Mouse (Mus musculus) layer of hippocampus, adult 11-12 months (tissue): Measurements from ENCODE around the gene Gm10401.
A peak's percentile ranks its signal among the peaks of the same experiment; 100 is the strongest.

Experiments used
- DNase-seq: peaks from one replicate; pipeline ENCODE4 v3.0.0; 2022; ENCODE audit warnings: low spot score

Gm10401 gene

DNA sequence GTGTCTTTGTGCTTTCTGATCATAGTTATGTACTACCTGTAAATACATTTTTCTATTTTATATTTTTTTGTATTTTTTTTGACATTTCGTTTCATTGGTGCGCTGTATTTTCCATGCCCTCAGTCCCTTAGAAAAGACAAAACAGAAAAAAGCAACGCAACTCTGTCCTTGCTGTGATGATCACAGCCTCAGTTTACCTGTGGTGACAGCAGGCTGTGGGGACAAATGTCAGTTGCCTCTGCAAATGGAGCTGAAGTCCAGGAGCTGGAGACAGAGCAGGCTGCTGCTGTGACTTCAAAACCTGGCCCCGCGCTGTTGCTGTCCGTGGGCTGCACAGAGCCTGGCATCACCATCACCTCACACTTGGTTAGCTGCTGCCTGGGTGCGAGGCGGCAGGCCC lies at the start of gene Gm10401:
Gene Gm10401 (minus strand): TSS at position 101 of the 400 bp plus-strand sequence.
- no peak for DNase-seq

DNA sequence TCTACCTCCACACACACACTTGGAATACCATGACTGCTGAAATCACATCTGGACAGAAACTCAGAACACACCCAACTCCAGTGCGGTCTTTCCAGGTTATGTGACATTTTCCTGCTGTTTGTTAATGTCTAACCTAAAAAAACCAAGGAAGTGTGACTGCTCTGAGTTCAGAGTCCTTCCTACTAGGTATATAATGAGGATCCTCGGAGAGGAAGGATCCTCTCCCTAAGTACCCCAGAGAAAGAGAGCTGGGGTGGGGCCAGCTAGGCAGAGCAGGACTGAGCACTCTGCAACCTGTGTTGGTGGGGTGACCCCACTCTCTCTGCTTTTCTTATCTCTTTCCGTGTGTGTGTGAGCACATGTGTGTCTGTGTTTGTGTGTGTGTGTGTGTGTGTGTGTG lies 49.3 kb upstream of the Gm10401 start:
- DNase-seq: no peak

DNA sequence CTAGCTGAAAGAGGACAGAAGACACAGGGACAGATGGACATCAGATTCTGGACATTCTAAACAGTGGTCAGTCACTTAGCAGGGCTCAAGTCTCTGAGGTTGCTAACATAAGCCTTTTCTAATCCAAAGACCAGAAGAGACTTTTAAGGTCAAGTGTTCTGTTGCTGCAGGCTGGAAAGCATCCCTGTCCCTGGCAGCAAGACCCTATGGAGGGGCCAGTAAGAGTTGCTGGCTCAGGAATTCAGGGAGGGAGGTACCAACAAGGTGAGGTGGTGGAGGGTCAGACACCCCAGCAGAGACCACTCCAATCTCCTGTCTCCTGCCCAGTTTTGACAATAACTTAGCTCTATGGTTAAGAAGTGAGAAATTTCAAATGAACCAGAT lies 48.6 kb upstream of the Gm10401 start:
- no peak for DNase-seq

DNA sequence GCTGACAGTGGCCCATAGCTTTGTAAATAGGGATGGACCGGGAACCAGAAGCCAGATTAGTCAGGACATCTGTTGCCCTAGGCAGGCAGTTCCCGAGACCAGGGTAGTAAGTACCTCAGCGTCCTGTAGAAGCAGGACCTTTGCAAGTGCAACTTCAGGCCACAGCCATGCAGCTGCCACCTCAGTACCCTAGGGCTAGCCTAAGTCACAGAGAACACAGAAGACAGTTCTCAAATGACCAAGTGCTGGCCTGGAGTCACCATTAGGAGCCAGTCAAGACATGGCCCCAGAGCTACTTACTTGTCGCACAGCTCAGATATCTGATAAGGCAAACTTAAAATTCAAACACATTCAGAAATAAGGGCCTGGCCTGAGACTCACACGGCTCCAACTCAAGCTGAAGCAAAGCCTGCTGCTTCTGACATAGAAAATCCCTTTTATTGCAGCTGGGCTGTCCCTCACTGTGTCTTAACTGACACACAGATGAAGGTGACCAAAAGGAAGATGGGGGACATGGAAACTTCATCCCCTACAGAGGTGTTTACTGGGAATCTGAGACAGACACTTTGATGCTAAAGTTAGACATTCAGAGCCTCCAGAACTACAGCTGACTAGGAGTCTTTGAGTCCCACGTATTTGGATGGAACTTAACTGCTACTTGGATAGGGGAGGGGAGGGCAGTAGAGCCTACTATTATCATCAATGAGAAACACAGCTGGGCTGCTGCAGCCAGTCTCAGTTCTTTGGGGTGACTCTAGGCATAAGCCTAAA lies 48.1 kb upstream of the Gm10401 start:
- DNase-seq: no peak

DNA sequence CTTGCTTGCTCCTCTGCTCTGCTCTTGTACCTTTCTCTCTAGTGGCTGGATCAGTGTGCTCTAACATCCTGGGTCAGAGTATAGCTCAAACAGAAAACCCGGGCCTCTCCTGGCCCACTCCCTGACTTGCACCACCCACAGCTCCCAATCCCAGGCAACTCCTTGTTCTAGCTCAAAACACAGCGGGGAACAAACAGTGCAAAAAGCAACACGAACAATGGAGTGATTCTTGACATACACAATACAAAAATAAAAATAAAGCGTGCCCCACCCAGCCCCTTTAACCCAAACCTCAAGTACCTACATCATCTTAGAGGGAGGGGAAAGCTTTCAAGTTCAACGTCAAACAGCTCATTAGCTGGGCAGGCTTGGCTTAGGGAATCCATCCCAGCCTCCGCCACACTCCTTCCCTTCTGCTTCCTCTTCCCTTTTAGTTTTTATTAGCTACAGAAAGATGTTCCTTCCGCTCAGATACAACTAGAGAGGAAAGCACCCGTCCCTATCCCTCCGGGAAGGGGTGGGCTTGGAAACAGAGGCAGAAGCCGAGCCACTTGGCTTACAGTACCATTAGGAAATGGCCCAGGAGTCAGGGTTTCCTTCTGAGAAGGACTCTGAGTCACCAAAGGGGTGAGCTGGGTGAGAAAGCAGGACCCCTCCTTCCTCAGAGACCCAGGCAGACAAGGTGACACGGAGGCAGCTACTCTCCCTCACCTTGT lies 47.3 kb upstream of the Gm10401 start:
- DNase-seq: no peak

DNA sequence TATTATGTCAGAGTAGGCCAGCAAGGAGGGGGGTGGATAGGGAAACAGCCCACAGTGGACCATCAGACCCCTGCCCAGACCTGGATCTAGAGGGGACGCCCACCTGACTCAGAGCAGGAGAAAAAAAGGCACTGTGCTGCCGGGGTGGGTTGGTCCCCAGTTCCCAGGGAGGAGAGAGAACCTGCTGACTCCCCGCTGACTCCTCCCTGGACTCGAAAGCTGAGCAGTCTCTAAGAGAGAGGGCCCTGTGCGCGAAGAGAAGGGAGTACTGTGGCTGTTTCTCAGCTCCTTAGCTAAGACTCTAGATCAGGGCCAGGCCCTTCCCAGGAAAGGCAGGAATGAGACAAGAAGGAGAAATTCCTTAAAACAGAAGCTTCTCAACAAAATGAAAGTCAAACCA lies 46.4 kb upstream of the Gm10401 start:
- no peak for DNase-seq

DNA sequence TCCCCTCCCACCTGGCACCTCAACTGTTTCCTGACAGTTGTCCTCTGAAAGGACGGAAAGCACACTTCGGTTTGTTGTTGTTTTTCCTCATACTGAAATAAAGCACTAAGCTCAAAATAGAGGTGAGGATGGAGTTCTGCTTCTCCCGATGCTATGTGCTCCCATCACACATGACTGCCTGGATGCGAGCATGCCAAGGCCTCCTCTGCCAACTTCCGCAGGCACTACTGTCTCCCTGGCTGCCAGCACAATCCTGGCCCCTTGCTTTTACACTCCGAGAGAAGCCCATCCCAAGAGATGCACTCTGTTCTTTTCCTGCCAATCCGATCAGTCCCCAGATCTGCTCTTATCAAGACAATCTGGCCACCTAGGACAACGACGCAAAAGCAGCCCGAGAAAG lies 45.5 kb upstream of the Gm10401 start:
- no peak for DNase-seq

DNA sequence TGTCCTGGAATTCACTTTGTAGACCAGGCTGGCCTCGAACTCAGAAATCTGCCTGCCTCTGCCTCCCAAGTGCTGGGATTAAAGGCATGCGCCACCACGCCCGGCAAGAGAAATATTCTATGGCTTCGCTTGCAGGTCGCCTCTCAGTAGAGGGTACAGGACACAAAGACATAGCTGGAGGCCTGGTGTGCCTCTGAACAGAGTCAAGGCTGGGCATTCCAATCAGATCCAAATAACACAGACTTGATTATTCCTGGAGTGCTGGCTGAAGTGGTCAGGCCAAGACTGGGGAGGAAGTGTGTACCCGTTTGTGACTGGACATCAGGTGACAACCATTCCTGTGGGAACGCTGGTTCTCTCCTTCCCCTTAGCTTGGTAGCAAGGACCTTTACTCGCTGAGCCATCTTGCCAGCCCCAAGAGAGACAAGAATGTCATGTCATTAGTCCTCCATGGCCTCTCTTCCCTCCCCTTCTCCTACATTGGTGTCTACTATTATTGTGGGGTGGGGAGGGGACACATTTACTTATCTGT lies 44.1 kb upstream of the Gm10401 start:
- no peak for DNase-seq

DNA sequence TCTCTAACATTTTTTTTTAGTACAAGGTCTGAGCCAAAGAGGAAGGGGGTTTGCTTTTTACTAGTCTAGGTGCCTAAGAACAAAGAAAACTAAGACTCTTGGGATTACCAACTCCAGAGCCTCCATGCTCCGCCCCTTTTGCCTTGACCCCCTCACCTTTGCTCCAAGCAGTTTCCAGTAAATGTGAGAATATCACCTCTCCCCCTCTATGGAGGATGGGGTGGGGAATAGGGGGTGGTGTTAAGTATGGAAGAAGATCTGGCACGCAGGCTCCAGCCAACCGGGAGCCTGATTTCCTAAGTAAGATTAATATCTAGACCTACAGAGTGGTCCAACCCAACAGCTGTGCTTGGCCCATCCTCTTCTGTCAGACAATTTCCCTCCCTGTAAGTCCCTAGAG lies 42.6 kb upstream of the Gm10401 start:
- DNase-seq: no peak

DNA sequence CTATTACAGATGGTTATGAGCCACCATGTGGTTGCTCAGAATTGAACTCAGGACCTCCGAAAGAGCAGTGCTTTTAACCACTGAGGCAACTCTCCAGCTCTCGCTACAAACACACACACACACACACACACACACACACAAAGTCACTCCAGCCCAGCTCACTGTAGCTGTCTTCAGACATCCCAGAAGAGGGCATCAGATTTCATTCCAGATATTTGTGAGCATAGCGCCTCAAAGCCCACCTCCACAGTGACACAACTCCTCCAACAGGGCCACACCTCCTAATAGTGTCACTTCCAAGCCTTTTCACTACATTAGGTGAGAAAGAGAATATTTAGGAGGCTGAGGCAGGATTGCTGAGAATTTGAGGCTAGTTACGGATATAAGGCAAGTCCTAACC lies 41.0 kb upstream of the Gm10401 start:
- no peak for DNase-seq

DNA sequence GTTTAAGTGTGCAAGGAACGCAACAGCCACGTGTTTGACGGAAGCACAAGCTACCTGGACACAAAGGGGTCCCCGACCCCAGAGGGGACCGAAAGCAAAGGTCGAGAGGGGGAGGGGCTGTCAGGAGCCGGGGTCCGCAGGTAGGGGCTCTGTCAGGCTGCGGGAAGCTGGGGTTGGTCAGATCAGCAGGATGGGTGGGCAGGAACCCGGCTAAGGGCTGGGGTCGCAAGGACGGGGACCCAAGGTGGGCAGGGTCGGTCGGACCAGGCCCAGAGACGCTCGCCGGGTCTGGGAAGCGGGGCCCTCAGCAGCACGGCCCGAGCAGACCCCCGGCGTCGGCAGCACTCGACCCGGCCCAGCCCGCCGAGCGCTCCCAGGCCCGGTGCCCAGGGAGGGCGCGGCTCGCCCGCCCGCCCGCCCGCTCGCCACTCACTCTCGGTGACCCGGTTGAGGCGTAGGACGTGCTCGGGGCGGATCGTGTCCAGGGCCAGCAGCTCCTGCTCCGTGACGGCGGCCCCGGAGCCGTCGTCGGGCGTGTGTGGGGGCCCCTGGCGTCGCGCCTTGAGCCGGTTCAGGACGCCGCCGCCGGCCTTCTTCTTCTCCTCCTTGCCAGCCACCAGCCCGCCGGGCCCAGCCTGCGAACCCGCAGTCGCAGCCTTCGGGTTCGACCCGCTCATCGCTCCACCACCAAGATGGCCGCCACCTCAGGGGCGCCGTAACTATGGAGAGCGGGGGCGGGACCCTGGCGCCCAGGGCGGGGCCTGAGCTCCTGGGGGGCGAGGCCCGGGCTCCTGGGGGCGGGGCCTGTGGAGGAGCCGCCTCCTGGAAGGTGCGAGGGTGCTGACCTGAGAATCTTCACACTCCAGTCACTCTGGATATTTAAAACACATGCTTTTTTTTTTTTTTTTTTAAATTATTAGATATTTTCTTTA lies 36.4 kb upstream of the Gm10401 start, which contains the start of gene Unc119b:
Gene Unc119b (minus strand): TSS at position 742 of the 932 bp plus-strand sequence.
- DNase-seq: peak; percentile 87

DNA sequence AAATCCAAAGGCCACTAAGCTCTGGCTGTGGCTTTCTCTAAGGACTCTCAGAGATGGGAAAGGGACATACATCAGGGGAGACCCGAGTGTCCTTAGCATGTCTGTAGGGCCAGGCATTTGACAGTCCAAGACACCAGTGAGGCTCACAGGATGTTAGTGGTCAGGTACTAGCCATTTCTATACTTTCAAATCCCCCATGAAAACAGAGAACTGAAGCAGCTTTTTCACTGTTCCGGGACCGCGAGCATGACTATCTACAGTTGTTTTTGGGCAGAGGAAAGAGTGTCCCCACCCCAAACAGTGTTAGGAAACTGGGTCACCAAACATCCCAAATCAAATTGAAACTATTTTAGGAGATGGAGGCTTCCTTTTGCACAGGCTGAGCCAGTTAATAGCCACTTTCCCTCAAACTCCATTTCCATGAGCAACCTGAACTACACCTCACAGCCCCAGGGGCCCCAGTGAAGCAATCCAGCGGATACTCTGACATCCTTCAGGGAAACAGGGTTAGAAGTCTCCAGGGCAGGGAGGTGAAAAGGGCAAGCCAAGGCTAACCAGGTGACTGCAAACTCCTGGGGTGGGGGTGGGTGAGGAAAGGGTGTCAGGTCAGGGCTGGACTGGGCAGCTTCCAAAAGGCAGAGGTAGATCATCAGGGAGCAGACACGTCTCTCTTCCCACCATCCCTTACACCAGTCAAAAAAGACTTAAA lies 35.4 kb upstream of the Gm10401 start:
- DNase-seq: no peak

DNA sequence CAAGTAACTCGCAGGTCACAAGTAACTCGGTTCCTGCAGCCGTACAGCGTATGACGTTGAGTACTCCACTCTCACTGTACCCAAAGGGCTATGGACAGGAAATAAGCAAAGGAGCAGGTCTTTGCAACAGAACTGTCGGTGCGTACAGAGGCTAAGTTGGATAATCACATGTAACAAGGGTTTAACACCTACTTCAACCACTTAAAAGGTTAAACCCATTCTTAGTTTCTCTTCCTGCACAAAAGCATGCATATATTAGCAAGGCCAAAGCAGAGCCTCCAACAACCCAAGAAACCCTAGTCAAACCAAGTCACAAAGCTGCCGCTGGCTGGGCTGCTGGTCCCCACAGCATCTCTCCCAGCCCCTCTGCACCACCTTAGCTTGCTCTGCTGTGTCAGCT lies 34.4 kb upstream of the Gm10401 start:
- no peak for DNase-seq

DNA sequence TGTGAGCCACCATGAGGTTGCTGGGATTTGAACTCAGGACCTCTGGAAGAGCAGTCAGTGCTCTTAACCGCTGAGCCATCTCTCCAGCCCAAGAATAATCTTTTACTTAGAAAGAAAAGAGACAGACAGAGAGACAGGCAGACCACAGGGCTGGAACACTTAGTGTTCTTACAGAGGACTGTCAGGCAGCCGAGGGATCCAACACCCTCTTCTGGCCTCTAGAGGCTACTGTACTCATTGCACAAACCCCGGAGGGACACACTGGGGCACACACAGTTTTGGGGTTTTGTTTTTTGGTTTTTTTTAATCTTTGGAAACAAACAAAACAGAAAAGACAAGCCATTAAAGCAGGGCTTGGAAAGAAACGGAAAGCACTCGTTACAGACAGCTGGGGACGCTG lies 31.2 kb upstream of the Gm10401 start:
- no peak for DNase-seq

DNA sequence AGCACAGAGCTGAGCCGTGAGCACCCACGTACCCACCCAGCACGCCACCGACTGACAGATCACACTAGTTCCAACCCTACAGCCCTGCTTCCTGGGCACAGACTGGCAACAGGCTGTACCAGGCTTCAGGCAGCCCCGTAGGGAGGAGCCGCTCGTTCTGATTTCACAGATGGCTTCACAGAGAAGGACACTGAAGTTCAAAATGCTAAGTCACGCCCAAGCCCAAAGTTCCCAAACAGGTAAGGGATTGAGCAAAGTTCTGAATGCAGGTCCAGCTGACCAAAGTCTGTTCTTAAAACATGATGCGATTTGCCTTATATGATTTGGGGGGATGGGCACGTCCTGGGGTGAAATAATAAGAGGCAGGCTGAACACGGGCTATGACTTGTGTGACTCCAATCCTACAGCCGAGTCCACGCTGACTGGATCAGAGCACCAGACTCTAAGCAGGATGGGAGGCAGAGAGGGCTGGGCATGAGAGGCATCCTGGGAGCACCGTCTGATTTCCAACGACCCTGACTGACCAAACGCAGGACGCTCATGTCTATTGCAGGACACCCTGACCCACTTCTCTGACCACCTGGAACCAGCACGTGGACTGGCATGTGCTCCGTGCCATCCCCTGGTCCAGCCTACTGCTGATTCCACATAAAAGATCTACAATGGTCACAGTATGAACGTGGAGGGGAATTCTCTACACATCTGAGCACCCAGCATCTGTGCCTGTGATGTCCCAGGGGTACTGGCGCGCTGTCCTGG lies 29.5 kb upstream of the Gm10401 start:
- no peak for DNase-seq

DNA sequence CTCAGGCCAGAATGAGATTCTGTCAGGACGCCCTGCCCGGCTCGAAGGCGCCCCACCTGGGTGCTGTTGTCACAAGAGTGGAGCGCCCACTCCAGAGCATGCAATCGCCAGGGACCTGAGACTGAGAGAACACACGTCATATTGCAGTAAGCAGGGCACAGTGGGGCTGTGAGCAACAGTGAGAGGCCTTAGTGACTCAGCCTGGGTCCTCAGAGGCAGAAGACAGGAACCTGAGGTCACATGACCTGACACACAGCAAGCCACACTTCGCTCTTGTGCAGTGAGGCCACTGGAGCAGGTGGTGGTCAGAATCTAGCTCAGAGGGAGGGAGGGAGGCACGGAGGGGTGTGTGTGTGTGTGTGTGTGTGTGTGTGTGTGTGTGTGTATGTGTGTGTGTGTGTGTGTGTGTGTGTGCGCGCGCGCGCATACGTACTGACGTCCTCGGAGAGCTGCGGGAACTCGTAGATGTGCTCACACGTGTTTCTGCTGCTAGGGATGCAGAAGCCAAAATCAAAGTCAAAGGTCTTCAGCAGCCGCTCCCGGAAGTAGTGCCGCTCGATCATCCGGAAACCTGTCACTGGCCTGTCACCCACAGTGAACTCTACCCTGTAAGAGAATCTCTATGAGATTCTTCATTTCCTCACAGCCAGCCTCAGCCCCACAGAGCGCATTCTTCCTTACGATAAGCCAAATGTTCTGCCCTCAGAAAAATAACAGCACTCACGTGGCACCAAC lies 28.6 kb upstream of the Gm10401 start:
- DNase-seq: no peak

DNA sequence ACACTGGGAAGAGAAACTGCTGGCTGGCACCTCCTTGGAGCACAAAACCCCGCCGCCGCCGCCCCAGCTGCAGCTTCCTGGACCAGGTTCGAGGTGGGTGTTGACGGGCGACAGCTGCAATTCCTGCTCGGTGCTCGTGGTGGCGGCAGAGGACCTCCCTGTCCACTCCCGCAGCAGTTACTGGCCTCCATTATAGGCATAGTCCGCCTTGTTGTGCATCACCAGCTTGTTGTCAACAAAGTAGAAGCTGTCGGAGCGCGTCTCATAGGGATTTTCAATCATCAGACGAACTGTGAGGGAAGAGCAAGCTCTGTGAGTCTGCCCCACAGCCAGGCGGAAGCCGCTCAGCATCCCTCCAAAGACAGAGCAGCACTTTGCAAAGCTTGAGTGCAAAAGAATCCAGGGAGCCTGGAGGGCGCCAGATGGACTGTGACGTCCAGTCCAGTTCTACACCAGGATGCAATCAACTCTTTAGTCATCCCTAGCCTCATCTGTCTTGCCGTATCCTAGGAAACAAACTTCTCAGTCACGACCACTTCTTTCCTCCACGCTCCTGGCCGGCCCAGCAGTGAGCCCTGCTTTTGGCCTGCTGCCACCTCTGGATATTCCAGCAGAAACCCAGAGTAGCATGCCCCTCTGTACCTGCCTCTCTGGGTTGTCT lies 27.2 kb upstream of the Gm10401 start:
- DNase-seq: peak; percentile 89

DNA sequence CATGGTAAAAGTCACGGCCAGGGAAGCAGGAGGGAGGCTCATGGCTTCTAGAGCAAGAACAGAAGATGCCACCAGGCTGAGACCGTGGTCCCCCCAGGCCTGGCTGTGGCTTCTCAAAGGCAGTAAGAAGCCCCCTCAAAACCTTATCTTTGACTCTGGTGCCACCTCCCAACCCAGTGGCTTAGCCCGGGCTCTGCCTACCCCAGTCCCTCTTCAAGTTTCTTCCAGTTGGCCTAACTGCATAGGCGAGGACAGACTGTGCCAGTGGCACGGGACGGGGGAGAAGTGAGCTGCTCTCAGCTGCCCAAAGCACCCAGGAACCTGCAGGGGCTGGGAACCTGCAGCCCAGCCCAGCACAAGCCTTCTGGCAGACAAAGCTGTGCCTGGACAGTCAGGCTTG lies 26.6 kb upstream of the Gm10401 start:
- DNase-seq: no peak

DNA sequence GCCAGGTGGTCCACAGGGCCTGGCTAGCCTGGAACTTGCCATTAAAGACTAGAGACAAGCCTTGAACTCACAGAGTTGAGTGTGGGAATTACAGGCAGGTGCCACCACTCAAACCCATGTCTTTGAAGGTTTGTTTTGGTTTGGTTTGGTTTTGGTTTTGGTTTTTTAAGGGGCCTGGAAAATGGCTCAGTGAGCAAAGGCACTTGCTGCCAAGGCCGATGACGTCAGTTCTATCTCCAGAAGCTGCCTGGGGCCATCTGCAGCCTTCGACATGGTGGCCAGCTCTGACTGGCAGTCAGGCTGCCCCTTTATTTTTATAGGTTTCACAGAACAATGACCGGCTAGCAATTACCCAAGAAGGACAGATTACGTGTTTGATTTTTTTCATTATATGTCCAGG lies 22.9 kb upstream of the Gm10401 start:
- DNase-seq: no peak
